Mouse (Mus musculus): ENCODE data around the gene Rpl10a. TPM values are rescaled to one million over a fixed set of nuclear protein-coding genes. Genes with fewer than 3 reads are reported as not detected.

Gene Rpl10a
- 568 and 618 TPM in 2 replicates for polyA plus RNA-seq (2012; ENCODE audit: insufficient read depth, insufficient read length, missing spikeins)

GRCm38 (mm10) chr17:28328366-28328928 lies at the start of gene Rpl10a:
TSS of gene Rpl10a (plus strand) at chr17:28328471.
- peaks cover 15% of the 10 kb centered on the region for H3K4me1 ChIP-seq (ENCODE audit: control insufficient read depth, insufficient read depth, low read length)
- H3K27ac ChIP-seq (ENCODE audit: insufficient read depth, low read depth, low read length), result peak within 1 kb of the TSS; percentile 99
- TF ChIP-seq CTCF (IDR thresholded peaks at IDR 0.05; ENCODE audit: low read depth, low read length) (peak; percentile 47), POLR2A (IDR thresholded peaks at IDR 0.05; ENCODE audit: borderline replicate concordance, low read depth, low read length) (0 out of 2 replicates have a peak, but pooled peaks have one; percentile 33)
- H3K4me3 ChIP-seq (ENCODE audit: insufficient read depth, low read length), result peak within 1 kb of the TSS; percentile 94

- Histone ChIP-seq H3K4me1 (ENCODE audit: control insufficient read depth, insufficient read depth, low read length) (peaks cover 30% of the 10 kb centered on the region), H3K27ac (ENCODE audit: insufficient read depth, low read depth, low read length) (no peak overlapping the region), H3K4me3 (ENCODE audit: insufficient read depth, low read length) (no peak overlapping the region)
- TF ChIP-seq CTCF (IDR thresholded peaks at IDR 0.05; ENCODE audit: low read depth, low read length), result no peak
- TF ChIP-seq POLR2A (IDR thresholded peaks at IDR 0.05; ENCODE audit: borderline replicate concordance, low read depth, low read length), result no peak
Measured at GRCm38 (mm10) chr17:28279236-28279635, 49.0 kb upstream of the Rpl10a start.

GRCm38 (mm10) chr17:28279780-28280422 lies 48.4 kb upstream of the Rpl10a start:
- no peak overlapping the region for H3K27ac ChIP-seq (ENCODE audit: insufficient read depth, low read depth, low read length)
- H3K4me1 ChIP-seq (ENCODE audit: control insufficient read depth, insufficient read depth, low read length), result peaks cover 30% of the 10 kb centered on the region
- no peak overlapping the region for H3K4me3 ChIP-seq (ENCODE audit: insufficient read depth, low read length)
- TF ChIP-seq CTCF (IDR thresholded peaks at IDR 0.05; ENCODE audit: low read depth, low read length), result no peak
- TF ChIP-seq POLR2A (IDR thresholded peaks at IDR 0.05; ENCODE audit: borderline replicate concordance, low read depth, low read length), result no peak

DNA sequence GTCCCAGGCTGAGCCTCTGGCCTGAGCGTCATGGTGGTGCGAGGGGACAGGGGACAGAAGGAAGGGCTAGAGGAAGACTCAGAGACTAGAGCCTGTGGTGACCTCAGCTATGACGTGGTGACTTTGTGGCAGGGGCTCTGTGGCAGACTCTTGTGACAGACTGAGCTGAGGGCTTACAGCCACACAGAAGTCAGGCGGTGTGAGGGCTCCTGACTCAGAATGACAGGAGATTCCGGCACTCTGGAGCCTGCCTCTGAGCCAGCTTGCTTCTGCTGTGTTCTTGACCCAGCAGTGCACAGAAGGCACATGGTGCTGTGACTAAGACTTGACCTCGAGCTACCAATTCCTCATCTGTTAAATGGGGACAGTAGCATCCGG lies 47.9 kb upstream of the Rpl10a start:
- Histone ChIP-seq H3K4me3 (ENCODE audit: insufficient read depth, low read length) (no peak overlapping the region), H3K27ac (ENCODE audit: insufficient read depth, low read depth, low read length) (no peak overlapping the region), H3K4me1 (ENCODE audit: control insufficient read depth, insufficient read depth, low read length) (peaks cover 30% of the 10 kb centered on the region)
- TF ChIP-seq CTCF (IDR thresholded peaks at IDR 0.05; ENCODE audit: low read depth, low read length), result no peak
- no peak for TF ChIP-seq POLR2A (IDR thresholded peaks at IDR 0.05; ENCODE audit: borderline replicate concordance, low read depth, low read length)

DNA sequence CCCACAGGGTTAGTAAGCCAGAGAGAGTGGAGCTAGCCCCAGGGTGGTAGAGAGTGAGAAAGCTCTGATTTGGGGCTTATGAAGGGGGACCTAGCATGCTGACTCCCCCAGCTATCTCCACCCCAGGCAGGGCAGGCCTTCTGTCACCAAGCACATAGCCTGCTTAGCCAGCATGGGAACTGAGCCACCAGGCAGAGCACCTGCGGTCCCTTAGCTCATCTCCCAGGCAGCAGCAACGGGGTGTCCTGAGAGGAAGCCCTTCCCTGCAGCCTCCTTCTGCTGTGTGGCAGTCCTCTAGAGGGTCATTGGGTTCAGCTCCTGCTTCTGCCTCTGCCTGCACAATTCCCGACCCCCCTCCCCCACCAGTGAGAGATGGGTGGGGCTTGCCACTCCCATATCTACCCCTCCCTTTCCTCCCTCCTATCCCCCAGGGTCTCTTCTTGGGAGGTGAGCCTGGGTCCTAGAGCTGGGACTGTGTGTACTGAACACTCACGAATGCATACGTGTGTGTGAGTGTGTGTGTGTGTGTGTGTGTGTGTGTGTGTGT lies 47.4 kb upstream of the Rpl10a start:
- Histone ChIP-seq H3K4me3 (ENCODE audit: insufficient read depth, low read length) (no peak overlapping the region), H3K27ac (ENCODE audit: insufficient read depth, low read depth, low read length) (no peak overlapping the region), H3K4me1 (ENCODE audit: control insufficient read depth, insufficient read depth, low read length) (peaks cover 30% of the 10 kb centered on the region)
- TF ChIP-seq CTCF (IDR thresholded peaks at IDR 0.05; ENCODE audit: low read depth, low read length) (no peak), POLR2A (IDR thresholded peaks at IDR 0.05; ENCODE audit: borderline replicate concordance, low read depth, low read length) (no peak)

DNA sequence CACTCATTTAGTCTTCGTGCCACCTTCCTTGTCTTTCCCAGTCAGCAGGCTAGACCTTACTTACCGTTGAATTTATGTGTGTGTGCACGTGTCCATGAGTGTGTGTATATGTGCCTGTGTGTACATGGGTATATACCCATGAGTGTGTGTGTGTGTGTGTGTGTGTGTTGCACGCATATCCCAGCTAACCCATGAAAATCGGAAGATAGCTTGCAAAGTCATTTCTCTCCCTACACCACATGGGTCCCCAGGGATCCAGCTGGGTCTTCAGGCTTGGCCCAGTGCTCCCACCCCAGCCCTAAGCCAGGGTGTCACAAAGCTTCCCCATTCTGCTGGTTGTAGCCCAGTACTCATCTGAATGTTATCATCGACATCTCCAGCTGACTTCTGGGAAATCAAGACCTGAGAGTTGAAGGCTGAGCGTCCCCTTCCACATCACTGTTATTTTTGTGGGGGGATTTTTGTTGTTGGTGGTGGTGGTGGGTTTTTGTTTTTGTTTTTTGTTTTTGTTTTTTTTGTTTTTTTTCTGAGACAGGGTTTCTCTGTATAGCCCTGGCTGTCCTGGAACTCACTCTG lies 46.3 kb upstream of the Rpl10a start:
- Histone ChIP-seq H3K4me3 (ENCODE audit: insufficient read depth, low read length) (no peak overlapping the region), H3K27ac (ENCODE audit: insufficient read depth, low read depth, low read length) (no peak overlapping the region), H3K4me1 (ENCODE audit: control insufficient read depth, insufficient read depth, low read length) (peaks cover 30% of the 10 kb centered on the region)
- TF ChIP-seq POLR2A (IDR thresholded peaks at IDR 0.05; ENCODE audit: borderline replicate concordance, low read depth, low read length) (no peak), CTCF (IDR thresholded peaks at IDR 0.05; ENCODE audit: low read depth, low read length) (no peak)

DNA sequence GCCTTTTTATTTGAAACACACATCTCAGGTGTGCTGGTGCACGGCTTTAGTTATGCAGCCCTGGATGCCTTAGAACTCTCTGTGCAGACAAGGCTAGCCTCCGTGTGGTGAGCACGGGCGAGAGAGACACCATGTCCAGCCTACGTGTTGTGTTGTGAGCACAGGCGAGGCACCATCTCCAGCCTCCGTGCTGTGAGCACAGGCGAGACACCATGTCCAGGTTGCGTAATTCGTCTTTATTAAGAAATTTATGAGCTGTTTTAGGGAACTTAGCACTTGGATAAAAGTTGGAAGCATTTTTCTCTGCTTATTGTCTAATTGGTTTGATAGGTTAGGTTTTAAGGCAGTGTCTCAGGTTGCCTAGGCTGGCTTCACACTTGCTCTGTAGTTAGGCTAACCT lies 45.1 kb upstream of the Rpl10a start:
- H3K27ac ChIP-seq (ENCODE audit: insufficient read depth, low read depth, low read length), result no peak overlapping the region
- H3K4me1 ChIP-seq (ENCODE audit: control insufficient read depth, insufficient read depth, low read length), result peaks cover 30% of the 10 kb centered on the region
- H3K4me3 ChIP-seq (ENCODE audit: insufficient read depth, low read length), result no peak overlapping the region

GRCm38 (mm10) chr17:28286133-28286532 lies 42.1 kb upstream of the Rpl10a start:
- TF ChIP-seq POLR2A (IDR thresholded peaks at IDR 0.05; ENCODE audit: borderline replicate concordance, low read depth, low read length) (no peak), CTCF (IDR thresholded peaks at IDR 0.05; ENCODE audit: low read depth, low read length) (no peak)
- Histone ChIP-seq H3K4me1 (ENCODE audit: control insufficient read depth, insufficient read depth, low read length) (peaks cover 25% of the 10 kb centered on the region), H3K27ac (ENCODE audit: insufficient read depth, low read depth, low read length) (no peak overlapping the region), H3K4me3 (ENCODE audit: insufficient read depth, low read length) (no peak overlapping the region)

More for the DNA sequence above, 45.1 kb upstream of the Rpl10a start:
- 0 out of 2 replicates have a peak, but pooled peaks have one; percentile 31 for TF ChIP-seq POLR2A (IDR thresholded peaks at IDR 0.05; ENCODE audit: borderline replicate concordance, low read depth, low read length)
- TF ChIP-seq CTCF (IDR thresholded peaks at IDR 0.05; ENCODE audit: low read depth, low read length), result no peak

DNA sequence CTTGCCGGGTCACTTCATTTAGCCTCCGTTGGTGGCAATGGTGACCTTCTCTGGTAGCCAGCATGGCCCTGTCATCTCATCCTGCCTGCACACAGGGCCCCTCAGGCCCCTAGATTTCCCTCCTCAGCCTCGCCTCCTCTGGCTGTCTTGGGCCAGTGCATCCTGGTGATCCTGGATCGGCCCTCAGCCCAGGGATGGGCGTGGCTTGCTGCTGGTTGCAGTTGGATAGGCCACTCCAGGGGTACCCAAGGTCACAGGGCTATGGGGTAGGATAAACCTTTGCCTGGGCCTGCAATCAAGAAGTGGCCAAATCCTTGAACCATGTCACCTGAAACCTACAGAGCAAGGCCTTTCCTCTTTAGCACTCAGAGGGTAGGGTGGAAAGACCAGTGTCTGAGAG lies 41.3 kb upstream of the Rpl10a start:
- TF ChIP-seq CTCF (IDR thresholded peaks at IDR 0.05; ENCODE audit: low read depth, low read length) (no peak), POLR2A (IDR thresholded peaks at IDR 0.05; ENCODE audit: borderline replicate concordance, low read depth, low read length) (no peak)
- Histone ChIP-seq H3K27ac (ENCODE audit: insufficient read depth, low read depth, low read length) (no peak overlapping the region), H3K4me3 (ENCODE audit: insufficient read depth, low read length) (no peak overlapping the region), H3K4me1 (ENCODE audit: control insufficient read depth, insufficient read depth, low read length) (peaks cover 17% of the 10 kb centered on the region)

DNA sequence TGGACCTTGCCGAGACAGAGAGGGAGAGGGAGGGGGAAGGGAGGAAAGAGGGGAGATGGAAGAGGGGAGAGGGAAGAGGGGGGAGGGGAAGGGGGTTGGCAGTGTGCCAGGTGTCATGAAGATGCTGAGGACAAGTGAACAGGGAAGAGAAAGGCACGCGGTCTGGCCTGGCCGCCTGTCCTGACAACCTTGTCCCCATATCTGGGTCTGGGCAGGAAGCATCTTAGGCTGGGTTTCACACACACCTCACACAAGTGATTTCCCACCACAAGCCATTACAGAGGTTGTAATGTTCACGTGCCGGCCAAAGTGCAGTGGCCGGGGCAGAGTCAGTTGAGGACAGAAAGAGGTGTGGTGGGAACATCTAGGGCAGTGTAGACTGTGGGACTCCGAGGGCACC lies 40.7 kb upstream of the Rpl10a start:
- Histone ChIP-seq H3K4me1 (ENCODE audit: control insufficient read depth, insufficient read depth, low read length) (peaks cover 13% of the 10 kb centered on the region), H3K27ac (ENCODE audit: insufficient read depth, low read depth, low read length) (no peak overlapping the region), H3K4me3 (ENCODE audit: insufficient read depth, low read length) (no peak overlapping the region)
- no peak for TF ChIP-seq CTCF (IDR thresholded peaks at IDR 0.05; ENCODE audit: low read depth, low read length)
- no peak for TF ChIP-seq POLR2A (IDR thresholded peaks at IDR 0.05; ENCODE audit: borderline replicate concordance, low read depth, low read length)
